Mouse (Mus musculus) urinary bladder, postnatal 25 days (tissue): Measurements from ENCODE around the gene Greb1.

Experiments used
- DNase-seq: peaks from one replicate; pipeline ENCODE4 v3.0.0; 2022; ENCODE audit warnings: low spot score

Gene Greb1

DNA sequence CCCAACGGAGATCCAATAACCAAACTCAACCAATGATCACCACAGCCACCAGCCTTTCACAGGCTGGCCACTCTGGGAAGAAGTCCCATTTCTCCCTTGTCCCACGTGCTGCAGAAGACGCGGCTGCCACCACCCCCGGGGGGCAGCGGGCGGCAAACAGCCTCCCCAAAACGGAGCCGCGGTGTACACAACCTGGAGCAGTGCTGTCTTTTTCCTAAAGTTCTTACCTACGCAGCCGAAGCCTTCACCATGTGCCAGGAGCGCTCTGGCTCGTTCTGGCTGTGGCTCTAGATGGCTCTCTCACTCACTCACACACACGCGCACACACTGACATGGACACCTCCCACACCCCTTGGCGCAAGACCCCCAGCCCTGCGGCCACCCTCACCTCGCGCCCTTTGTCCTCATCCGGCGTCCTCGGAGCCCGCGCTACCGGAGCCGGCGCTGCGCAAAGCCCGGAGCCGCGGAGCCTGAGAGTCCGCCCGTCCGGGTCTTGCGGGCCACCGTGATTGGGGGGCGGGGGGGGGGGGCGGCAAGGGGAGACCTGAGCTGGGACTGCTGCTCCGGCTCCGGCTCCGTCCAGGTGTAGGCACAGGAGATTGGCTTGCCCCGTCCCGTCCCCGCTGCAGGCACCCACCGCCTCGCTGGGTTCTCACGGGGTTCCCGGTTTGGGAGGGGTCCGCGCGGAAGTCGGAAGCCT, at the start of gene Greb1:
TSS of gene Greb1 (minus strand) at position 628 of the 700 bp plus-strand sequence.
- no peak for DNase-seq

DNA sequence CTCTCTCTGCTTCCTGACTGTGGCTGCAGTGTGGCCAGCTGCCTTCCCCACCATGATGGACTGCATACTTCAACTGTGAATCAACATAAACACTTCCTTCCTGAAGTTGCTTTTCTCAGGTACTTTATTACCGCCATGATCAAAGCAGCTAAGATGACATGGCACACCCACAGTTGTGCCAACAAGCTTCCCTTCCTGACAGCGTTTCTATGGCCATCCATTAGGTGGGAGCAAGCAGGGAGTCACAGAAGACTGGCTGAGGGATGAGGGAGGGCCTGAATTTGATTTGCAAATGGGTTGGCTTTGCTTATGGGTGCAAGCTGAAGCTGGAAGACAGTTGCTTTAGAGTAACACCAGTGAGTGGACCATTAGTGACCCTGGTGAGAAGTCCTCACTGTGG, 49.1 kb upstream of the Greb1 start:
- DNase-seq, result no peak

DNA sequence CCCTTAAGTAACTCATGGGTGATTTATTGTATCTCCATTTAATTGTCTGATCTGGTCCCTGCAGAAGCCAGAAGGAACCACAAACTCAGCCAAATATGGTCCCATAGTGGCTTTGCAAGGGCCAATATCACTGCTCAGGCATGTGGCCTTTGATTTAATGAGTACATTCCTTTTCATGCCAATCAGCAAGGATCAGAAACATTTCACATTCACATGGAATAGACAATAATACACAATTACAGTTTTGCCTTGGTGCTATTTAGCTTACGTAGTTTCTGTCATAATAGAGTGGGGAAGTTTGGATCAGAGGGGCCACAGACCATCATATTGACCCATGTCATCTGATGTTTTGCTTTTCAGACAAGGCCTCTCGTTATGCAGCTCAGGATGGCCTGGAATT, 47.8 kb upstream of the Greb1 start:
- no peak for DNase-seq

DNA sequence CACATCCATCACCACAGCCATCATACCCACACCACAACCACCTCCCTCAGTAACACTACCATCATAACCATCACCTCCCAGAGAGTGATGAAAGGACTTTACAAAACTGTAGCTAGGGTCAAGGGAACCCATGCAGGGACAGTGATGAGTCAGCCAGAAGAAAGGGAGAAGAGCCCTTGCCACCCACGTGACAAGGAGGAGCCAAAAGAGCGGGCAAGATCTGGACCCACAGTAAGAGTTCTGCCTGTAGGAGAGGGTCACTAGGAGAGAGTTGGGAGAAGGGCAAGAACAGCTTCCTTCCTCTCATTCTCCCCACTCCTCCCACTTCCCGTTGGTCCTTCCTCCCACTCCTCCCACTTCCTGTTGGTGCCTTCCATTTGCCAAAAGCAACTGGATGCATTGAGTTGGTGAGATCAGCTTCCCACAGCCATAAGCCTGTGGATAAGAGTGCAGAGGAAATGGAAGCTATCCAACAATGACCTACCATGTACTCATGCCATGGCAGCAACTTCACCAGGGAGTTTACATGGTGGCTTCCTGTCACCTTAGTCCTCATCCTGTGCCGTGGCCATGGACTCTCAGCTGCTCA, 46.6 kb upstream of the Greb1 start:
- DNase-seq, result no peak

DNA sequence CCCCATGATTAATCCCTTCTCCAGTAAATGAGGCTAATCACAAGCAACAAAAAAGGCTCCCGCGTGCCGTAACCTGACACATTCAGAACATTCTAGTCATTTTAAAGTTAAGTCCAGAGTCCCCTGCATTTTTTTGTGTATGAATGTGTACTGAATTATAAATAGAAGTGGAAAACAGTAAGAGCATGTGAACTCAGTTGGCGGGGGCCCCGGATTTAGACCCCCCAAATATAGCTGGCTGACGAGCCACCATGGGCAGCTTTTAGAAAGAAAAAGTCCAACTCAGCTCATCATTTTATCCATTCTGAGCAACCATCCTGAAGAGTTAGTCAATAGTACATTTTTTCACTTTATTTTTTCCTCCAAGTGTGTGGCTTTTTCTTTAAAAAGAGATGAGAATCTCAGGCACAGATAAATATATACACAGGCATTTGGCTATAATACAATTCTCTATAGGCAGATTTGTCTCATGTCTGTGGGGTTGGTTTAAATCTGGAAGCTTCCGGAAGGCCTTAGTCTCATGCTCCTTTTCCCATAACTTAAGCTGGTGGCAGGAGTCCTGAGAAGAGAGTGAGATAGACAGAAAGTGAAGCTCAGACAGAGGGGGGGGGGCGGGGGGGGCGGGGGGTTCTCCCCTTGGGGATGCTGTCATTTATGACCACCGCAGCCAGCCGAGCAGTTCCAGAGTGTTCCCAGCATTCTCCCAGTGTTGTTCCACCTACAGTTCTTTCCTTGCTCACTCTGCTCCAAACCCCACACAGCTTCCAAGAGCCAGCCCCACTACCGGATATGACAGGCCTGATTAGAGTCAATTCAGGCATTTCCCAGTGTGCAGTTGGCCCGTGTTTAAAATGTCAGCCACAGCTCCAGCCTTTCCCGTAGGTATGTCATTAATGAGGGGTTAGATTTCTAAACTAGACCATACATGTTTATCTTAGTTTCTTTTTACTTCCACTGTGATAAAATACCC, 44.2 kb upstream of the Greb1 start:
- DNase-seq, result no peak

DNA sequence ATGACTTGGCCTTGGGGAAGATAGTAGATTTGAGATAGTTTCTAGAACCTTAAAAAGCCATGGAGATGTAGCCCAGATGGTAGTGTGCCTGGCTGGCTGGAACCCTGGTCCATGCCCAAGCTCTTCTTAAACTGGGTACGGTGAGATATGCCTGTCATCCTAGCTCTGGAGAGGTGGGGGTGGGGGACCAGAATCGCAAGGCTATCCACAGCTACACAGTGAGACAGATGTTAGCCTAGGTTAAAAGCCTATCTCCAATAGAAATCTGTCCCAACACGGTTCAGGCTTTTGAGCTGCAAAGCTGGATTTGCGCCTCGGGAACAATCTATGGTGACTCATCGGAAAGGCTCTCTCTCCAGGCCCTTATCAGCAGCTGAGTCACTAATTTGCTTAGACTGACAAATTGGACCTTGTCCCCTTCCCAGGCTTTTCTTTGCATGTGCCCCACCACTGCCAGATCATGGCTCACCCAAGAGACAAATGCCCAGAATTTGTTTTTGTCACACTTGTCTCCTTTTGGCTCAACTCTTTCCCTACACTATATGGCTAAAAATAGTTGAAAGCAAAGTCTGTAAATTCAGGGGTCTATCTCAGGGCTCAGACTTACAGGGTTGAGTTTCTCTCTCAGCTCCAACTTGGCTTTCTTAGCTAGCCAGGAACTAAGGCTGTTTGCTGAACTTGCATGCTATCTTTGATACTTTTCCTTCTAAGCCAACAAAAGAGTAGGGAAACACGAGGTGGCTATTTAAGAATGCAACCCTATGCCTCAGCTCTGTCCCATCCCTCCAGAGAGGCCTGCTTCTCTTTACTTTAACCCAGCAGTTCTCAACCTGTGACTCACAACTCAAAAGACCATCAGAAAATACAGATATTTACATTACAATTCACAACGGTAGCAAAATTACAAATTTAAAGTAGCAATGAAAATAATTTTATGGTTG, 40.4 kb upstream of the Greb1 start:
- DNase-seq, result peak; percentile 43

DNA sequence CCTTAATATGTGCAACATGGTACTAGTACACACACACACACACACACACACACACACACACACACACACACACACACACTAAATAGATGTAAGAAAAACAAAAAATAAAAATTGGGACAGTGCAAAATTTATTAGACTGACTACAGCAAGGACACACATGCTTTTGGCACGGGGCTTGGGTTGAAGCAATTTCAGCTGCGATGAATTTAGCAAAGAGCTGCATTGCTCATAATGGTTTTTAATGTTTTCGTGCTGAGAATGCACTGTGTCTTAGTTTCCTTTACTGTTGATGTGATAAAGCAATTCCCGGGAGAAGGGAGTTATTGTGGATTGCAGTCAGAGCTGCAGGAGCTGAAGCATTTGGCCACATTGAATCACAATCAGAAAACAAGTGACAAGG, 37.1 kb upstream of the Greb1 start:
- no peak for DNase-seq

DNA sequence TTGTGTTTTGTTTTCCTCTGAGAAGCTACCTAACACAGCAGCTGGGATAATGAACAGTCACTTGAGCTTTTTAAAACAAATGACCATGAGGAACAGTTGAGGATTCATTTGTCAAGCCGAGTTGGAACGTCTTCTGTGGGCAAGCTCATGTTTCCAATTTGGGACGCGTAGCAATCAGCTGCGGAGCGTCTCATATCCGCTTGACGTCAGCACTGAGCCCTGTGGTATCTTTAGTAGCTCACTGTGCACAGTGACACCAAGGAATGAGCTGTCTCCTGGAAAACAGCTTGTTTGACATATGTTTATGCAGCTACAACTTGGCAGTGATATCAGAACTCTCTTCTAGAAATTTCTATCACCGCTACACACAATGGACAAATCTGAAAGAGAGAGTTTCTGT, 35.5 kb upstream of the Greb1 start:
- no peak for DNase-seq

DNA sequence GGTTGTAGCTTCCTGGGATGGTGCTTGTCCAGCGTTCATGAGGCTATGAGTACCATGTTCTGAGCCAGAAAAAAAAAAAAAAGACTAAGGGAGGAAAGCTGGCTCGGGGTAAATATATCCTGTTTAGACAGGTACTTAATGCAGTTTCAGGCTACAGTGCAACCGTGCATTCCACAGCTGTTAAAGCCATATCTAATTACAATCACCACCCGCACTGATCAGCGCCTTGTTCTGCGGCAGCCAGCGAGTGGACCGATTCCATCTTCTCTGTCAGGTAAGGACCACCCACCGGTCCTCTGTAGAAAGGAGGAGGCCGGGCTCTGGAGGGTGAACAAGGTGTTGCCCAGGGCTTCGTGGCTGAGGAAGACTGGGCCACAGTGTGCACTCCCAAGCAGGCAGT, 34.0 kb upstream of the Greb1 start:
- no peak for DNase-seq

DNA sequence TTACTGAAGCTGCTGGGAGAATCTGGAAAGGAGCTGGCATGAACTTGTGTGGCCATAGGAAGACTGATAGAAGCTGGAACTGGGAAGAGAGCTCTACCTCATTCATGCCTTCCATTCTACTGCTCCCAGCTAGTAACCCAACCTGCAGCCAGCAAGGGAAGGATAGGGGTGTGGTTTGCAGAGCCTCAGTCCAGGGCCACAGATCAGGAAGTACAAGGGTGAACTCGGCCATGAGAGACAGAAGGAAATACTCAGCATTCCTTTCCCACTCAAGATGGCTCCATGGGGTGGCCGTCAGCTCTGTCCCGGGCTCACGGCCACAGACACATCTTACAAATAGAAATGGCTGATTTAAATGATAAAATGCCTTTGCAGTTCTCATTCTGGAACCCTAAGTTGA, 30.4 kb upstream of the Greb1 start:
- DNase-seq, result no peak

DNA sequence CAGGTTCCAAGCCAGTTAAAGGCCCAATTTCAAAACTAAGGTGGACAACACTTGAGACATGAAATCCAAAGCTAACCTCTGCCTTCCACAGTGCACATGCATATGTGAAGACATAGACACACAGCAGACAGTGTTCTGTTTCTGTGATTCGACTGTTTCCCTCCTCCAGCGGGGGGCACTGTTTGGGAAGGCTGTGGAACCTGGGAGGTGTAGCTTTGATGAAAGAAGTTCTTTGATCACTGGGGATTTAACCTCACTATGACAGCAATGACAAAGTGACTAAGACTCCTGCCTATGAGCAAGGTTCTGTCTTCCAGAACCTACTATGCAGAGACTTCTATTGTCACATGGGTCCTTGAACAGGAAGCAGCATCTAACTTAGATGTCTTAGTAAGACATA, 29.1 kb upstream of the Greb1 start:
- DNase-seq, result no peak

DNA sequence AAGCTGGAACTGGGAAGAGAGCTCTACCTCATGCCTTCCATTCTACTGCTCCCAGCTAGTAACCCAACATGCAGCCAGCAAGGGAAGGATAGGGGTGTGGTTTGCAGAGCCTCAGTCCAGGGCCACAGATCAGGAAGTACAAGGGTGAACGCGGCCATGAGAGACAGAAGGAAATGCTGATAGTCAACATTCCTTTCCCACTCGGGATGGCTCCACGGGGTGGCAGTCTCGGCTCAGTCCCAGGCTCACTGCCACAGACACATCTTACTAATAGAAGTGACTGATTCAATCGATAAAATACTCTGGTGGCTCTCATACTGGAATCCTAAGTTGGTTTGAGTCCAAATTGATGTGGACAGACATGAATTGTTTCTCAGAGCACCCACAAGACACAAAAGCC, 27.8 kb upstream of the Greb1 start:
- DNase-seq, result peak; percentile 37

DNA sequence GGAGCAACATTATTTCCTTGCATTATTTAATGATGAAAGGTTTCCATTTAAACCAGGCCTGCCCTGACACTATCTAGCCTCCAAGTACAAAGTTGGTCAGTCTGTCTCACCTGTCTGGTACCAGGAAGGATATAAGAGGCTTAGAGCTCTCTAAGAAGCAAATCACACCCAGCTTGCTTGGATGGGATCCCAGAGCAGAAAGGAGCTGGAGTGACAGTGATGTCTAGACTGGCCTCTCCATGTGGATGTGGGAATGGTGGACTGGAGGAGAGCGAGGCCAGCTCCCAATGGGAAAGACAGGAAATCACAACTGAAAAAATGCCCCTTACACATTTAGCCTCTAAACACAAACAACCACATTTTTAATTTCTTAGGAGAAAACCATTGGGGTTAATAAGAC, 23.0 kb upstream of the Greb1 start:
- DNase-seq, result no peak

DNA sequence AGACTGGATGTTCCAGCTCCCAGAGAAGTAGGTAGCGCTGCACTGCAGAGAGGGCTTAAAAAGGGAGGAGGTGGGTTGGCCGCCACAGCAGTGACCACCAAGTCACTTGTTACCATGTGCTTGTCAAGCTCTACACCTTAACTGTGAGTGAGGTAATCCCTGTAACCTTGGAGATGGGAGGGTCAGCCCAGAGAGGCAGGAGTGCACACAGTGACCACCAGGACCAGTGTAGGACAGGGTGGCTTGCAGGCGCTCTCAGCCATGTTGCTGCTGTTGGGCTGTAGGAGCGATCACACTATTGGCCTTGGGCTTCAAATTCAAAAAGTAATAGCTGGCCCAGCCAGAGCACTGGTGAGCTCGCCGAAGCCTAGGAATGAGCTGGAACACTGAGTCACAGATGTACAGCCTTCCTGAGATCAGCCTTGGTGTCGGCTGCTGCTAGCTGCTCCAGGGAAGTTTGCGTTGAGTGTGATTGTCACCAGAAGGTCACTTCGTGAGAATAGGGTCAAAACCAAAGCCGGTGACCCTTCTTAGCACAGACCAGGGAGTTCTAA, 21.6 kb upstream of the Greb1 start:
- DNase-seq, result no peak

DNA sequence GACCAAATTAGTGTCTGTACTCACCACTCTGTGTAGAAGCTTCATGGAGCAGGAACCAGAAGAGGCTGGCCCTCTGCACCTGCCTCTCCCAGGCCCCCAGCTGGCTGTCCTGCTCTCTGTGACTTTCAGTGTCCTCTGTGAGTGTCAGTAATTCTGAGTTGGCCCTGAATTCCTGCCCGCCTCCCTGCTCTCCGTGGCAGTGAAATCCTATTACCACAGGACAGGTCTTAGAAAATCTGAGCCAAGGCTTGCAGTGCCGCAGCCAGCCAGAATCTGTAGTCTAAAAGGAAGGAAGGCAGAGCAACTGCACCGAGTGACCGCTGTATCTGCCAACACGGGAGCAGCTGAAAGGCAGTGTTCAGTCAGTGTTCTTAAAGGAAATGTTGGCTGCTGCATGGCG, 20.1 kb upstream of the Greb1 start:
- DNase-seq, result no peak

DNA sequence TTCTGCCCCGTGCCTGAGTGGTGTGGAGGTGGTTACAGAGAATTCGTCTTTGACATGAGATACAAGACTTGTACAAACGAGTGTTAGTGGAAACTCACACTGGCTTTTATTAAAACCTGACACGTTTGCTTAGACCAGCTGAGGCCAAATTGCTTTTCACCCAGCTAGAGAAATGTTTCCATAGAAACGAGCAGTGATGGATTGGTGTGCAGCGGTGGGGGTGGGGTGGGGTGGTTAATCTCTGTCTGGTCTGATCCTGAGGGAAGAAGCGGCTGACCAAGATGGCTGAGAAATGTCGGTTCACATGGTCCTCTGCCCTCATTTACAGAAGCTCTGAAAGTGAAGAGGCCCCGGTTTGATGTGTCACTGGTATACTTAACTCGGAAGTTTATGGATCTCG, 17.8 kb upstream of the Greb1 start:
- DNase-seq, result no peak

DNA sequence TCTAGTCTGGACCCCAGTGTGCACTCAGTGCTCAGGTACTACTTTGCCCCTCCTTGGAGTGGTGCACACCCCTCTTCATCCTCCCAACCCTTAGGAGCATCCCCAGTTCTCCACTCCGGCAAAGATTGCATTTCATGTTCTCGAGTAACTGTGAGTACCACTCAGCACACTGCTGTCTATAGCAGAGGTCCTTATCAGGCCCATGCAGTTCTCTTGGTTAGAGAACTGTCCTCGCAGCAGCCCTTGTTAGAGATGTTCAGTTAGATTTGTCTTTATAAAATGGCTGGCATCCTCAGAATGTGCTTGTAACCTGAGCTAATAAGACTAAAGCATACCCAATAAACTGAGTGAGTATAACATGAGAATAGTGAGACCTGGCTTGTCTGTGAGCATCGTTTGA, 16.5 kb upstream of the Greb1 start:
- DNase-seq, result no peak

DNA sequence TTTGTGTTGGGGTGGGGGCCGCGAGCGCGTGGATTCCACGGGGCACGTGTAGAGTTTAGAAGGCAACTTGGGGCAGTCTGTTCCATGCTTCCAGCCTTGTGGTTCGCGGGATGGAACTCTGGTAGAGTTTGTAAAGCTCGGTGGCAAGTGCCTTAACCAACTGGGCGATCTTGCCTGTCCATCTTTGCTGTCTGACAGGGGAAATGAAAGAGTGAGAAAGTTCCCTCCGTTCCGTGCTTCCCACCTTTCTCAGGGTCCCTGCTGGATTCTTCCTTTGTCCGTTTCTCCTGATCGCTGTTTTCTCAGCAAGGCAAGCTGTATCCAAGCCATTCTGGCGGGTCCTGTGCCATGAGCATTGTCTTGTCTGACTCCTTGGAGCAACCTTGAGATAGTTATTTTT, 10.8 kb upstream of the Greb1 start:
- no peak for DNase-seq

DNA sequence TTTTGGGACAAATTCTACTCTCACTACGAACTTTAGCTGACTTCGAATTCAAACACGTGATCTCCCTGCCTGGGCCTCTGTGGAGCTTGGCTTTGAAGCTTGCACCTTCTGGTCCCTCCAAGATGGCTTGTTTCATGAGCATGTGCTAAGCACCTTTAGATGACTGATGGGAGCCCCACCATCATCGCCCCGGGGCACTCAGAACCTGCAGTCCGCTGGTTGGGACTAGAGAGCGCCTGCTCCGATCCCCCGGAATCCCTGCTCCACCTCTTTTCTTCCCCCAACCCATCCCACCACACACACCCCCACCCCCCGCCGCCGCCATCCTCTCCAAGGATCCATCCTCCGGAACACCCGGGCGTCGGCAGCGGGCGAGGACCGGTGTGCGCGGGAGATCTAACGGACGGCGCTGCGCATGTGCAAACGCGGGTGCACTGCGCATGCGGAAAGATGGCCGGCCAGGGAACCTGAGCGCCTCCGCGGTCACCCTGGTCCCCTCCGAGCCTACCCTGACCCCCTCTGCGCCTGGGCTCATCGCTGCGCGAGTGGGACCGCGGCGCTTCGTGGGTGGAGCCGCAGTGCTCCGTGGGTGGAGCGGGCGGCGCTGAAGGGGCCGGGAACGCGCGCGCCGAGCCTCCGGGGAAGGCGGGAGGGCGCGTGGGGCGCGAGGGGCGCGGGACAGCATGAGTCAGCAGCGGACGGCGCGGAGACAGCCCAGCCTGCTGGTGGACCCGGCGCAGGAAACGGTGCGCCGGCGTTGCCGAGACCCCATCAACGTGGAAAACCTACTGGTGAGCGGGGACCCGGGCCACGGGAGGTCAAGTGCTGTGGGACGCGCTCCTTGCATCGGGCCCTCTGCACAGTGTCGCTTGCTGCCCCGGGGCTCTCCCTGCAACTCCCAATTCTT, 10.1 kb upstream of the Greb1 start, which contains the start of gene E2f6:
TSS of gene E2f6 (plus strand) at position 439 of the 907 bp plus-strand sequence.
- DNase-seq, result peak; percentile 81

DNA sequence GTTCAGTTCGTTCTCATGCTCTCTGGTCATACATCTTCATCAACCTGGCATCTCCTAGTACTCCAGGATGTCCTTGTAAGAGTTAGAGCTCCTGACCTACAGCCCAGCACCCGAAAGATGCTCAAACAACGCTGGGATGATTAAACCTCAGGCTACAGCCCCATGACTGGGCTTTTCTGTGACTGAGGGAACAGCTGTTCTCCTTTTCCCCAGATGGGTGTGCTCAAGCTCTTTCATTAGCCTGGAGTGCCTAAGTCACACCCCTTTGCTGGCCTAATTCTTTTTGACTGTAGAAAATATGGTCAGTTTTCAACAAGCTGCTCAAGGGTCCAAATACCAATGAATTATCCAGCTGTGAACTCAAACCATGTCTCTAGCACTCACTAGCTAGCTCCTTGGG, 7.4 kb upstream of the Greb1 start:
- no peak for DNase-seq
